Mouse (Mus musculus) cerebellum, adult 11-12 months (tissue): ENCODE data around the gene Rev1.

Experiments used
- DNase-seq: peaks from one replicate; pipeline ENCODE4 v3.0.0; 2022

The Rev1 gene

GRCm38 (mm10) chr1:38062156-38062555, 67.4 kb downstream of the Rev1 start:
- peak; percentile 36 for DNase-seq

- DNase-seq, result no peak
Observed at GRCm38 (mm10) chr1:38058417-38058816, 71.2 kb downstream of the Rev1 start.

- no peak for DNase-seq
Observed at GRCm38 (mm10) chr1:38055176-38055575, 74.4 kb downstream of the Rev1 start.

DNA sequence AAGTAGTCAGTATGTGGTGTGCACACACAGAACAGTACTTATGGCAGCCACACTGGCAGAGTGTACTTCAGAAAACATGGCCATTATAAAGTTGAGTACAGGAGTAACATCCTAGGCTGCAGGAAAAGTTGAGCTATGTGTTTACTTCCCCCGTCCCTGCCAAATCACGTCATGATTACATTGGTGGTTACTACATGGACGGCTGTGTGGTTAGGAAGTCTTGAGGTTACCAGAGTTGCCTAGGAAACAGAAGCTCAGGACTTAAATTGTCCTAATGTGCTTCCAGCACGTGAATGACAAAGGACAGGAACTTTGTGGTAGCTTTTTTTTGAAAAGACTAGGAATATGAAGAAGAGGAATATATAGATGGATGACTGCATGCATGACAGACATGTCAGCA, 80.0 kb downstream of the Rev1 start:
- no peak for DNase-seq

- DNase-seq, result no peak
Observed at GRCm38 (mm10) chr1:38048121-38048520, 81.5 kb downstream of the Rev1 start.

DNA sequence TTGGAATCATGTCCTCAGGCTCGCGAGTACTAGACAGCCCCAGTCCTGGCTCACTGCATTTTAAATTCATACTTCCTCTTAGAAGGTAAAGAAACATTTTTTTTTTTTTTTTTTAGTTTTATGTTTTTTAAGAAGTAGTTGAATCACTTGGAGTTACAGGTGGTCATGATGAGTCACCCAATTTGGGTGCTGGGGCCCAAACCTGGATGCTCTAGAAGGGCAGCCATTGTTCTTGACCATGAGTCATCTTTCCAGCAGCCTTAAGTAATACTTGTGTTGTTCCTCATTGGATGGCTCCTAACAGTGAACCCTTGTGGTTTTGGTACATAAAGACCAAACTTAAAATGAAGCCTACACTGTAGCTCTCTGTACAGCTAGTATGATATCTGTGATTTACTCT, 90.7 kb downstream of the Rev1 start:
- DNase-seq, result no peak

DNA sequence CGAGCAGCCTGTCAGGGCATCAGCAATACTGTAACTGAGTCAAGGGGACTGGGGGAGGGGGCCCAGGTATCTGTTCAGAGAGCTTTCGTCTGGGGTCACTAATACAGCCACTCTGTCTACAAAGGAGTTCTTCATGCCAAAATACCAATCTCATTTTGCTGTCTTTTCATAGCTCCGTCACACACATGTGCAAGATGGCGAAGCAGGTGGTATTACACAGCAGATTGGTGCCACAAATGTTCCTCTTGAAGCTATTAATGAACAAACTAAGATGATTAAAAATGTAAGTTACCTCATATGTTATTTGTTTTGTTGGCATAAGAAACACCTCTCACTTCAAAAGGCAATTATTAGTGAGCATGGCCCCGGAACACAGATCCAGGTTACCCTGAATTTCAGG, 92.2 kb downstream of the Rev1 start:
- no peak for DNase-seq

DNA sequence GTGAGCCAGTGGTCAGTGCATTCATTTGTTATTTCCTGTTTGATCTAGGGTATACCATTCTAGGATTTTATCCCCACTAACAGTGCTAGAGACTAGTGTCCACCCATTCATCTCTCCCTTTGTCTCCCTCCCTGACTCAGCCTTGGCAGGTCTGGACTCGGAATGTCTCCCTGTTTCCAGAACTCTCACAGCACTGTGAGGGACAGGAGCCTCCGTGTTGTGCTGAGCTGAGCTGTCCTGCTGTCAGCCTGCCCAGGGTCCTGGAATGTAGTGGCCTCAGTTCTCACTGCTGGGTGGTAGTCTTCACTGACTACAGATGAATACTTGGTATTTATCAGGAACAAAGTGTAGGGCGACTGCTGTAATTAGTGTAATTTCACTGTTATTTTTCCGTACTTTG, 94.1 kb downstream of the Rev1 start:
- no peak for DNase-seq

- DNase-seq, result no peak
Observed at GRCm38 (mm10) chr1:38031391-38031790, 98.2 kb downstream of the Rev1 start.

DNA sequence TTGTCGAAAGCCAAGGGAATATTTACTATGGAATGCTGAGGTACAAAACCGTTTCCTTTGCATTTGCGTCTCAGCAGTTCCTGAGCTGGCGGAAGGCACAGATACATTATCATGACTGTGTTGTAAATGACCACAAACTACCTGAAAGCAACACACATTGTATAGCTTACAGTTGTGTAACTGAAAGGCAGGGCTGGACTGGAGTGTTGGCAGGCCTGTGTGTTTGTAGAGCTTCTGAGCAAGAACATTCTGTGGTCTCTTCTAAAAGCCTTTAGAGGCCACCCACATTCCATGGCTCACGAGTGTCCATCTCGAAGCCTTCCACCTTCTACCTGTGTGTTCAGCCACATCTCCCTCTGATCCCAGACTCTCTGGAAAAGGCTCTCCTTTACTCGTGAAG, 102.3 kb downstream of the Rev1 start:
- DNase-seq, result no peak

DNA sequence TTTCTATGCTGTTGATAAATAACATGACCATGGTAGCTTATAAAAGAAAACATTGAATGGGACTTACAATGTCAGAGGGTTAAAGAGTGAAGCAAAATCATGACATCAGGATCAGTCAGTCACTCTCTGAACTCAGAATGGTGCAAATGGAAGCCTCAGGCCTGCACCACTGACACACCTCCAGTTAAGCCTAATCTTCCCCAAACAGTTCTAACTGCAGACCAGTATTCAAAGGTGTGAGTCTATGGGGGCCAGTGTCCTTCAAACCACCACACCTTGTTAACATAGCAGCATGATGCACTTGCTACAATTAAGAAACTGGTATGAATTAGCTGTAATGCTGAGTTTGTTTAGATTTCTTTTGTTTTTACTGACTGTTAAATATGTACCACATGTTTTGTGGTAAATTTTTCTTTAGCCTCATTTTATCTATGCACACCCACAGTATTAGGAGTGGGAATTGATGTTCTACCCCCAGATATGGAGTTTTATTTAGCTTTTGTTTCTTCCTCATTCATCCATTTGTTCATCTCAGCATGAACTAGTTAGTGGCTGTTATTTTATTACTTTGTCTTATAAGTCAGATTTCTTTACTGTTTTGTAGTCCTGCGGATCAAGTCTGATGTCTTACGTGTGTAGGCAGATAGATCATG, 114.9 kb downstream of the Rev1 start:
- DNase-seq, result no peak

GRCm38 (mm10) chr1:38012509-38012908, 117.1 kb downstream of the Rev1 start:
- no peak for DNase-seq

DNA sequence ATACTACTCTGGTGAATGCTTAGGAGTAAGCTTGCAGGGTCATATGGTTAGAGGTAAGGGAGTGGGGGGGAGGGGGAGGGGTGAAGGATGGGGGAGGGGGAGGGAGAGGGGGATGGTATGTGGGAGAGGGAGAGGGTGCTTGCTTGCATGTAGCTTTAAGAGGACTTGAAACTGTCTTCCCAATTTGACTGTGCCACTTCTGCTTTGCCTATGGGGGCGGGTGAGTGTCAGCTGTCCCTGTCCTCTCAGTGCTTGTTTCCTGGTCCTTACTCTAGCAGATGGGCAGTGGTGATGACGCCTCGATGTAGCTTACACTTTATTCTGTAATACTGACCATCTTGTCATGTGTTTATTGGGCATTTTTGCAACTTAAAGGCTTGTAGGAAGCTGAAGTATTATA, 117.5 kb downstream of the Rev1 start:
- DNase-seq, result no peak

DNA sequence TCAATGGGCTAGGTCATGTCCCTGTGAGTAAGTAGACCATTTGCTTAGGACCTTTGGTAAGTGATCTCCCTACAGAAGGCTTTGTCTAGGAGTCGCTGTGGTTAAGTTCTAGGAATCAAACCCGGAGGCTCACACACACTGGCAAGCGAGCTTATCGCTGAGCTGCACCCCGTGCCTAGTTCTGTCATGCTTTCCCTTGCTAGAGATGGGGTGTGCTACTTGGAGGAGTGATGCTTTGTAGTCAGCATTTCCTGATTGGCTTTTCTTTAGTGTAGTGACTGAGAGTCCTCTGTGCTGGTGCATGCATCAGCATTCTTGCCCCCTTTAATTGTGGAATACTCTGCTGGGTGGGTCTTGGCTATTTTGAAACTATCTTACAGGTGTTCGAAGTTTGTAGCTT, 118.0 kb downstream of the Rev1 start:
- no peak for DNase-seq

DNA sequence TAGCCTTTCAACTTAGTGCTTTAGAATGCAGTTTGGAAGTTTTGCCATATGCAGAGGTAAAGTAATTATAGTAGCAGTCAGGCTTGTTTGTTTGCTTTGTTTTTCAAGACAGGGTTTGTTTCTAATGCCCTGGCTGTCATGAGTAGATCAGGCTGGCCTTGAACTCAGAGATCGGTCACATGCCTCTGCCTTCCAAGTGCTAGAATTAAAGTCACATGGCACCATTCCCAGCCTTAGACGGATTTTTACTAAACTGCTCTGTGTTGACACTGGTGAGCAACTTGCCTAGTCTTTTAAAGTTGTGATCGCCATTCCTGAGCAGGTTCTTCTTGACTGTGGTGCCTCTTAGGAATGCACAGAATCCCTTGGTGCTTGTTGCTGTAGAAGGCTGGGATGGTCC, 122.9 kb downstream of the Rev1 start:
- no peak for DNase-seq

- no peak for DNase-seq
Observed at GRCm38 (mm10) chr1:38003046-38003445, 126.6 kb downstream of the Rev1 start.
